Mouse (Mus musculus): ENCODE results near the gene Srf. TPM values are rescaled to one million over a fixed set of nuclear protein-coding genes. Genes with fewer than 3 reads are reported as not detected.
A peak's percentile ranks its signal among the peaks of the same experiment; 100 is the strongest.
"Not testable (repeated sequence)": the region's sequence is repeated elsewhere in the genome, so short reads cannot be mapped to it uniquely, and the experiment has no call there.

Gene Srf
- polyA plus RNA-seq, 1 experiment from 2014 or later: 15.1 TPM

DNA sequence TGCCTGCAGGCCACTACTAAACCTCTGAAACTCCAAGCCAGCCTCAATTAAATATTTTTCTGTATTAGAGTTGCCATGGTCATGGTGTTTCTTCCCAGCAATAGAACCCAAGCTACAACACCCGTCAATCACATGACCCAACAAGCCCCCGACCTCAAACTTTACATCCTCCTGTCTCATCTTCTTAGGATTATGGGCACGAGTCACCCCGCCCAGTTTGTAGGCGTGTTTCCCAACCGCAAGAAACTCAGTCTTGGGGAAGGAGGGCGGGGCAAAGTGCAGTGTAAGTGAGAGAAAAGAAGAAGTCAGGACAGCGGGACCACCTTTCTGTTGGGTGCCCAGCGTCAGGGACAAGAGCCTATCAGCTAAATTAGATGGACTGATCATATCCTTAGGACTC, 32.2 kb upstream of the Srf start:
- no peak for ATAC-seq (ENCODE audit: insufficient read depth)
- TF ChIP-seq CTCF (IDR thresholded peaks at IDR 0.05; ENCODE audit: low read depth): no peak
- no peak overlapping the region for H3K27ac ChIP-seq (ENCODE audit: low read depth)
- H3K36me3 ChIP-seq (ENCODE audit: insufficient read depth): peaks cover 68% of the 10 kb centered on the region
- no peaks in the 10 kb centered on the region for H3K9me3 ChIP-seq (ENCODE audit: low read depth, low read length)
- no peaks in the 10 kb centered on the region for H3K4me1 ChIP-seq (ENCODE audit: insufficient read depth)
- H3K9ac ChIP-seq: no peak overlapping the region
- H3K4me3 ChIP-seq (ENCODE audit: low read depth, low read length): no peak overlapping the region
- no peak for DNase-seq
- H3K27me3 ChIP-seq (ENCODE audit: insufficient read depth, low read length): no peaks in the 10 kb centered on the region
- WGBS: 88% methylated on average over 9 of the region's 9 CpGs
- no peak overlapping the region for H3K4me2 ChIP-seq

DNA sequence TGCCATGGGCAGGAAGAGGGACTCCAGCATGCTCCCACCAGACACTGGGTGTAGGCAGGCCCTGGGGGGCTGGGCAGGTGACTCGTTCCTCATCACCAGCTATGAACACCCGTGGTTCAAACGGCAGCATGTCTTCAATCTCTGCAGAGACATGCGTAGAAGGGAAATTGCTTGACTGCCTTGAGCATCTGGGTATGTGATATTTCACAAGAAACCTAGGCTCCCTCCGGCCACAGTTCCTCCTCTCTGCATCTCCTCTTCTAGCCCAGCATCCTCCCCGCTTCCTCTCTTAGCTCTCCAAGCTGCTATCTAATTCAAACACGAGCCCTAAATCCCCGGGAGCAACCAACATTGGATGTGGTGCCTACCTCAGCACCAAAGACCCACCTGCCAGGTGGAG, 30.4 kb upstream of the Srf start:
- Histone ChIP-seq H3K4me2 (no peak overlapping the region), H3K27ac (ENCODE audit: low read depth) (no peak overlapping the region), H3K36me3 (ENCODE audit: insufficient read depth) (peaks cover 81% of the 10 kb centered on the region), H3K4me1 (ENCODE audit: insufficient read depth) (no peaks in the 10 kb centered on the region), H3K9ac (no peak overlapping the region), H3K4me3 (ENCODE audit: low read depth, low read length) (no peak overlapping the region), H3K9me3 (ENCODE audit: low read depth, low read length) (no peaks in the 10 kb centered on the region), H3K27me3 (ENCODE audit: insufficient read depth, low read length) (no peaks in the 10 kb centered on the region)
- TF ChIP-seq CTCF (IDR thresholded peaks at IDR 0.05; ENCODE audit: low read depth): no peak
- no peak for ATAC-seq (ENCODE audit: insufficient read depth)
- DNase-seq: no peak
- 88% methylated on average over 8 of the region's 8 CpGs for WGBS

DNA sequence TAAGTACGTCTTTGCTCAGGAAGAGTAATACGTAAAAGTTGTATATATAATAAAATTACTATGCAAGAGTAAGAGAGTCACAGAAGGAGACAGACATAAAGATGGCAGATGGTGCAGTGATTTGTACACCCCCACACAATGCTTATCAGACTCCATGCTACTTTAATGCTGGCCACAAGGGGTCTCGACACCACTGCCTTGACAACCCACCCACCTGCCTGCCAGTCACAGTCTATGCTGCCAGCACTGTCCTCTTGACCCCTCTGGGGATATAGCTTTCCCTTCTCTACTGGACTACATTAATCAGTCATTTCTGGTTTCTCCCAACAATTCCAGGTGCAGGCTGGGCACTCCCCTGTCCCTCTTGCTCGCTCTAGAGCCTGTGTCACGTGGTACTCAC, 22.7 kb upstream of the Srf start:
- Histone ChIP-seq H3K4me3 (ENCODE audit: low read depth, low read length) (no peak overlapping the region), H3K27ac (ENCODE audit: low read depth) (no peak overlapping the region), H3K4me2 (no peak overlapping the region), H3K9ac (no peak overlapping the region), H3K9me3 (ENCODE audit: low read depth, low read length) (no peaks in the 10 kb centered on the region), H3K27me3 (ENCODE audit: insufficient read depth, low read length) (no peaks in the 10 kb centered on the region), H3K36me3 (ENCODE audit: insufficient read depth) (peaks cover 84% of the 10 kb centered on the region), H3K4me1 (ENCODE audit: insufficient read depth) (no peaks in the 10 kb centered on the region)
- WGBS: 60% methylated on average over 5 of the region's 5 CpGs
- ATAC-seq (ENCODE audit: insufficient read depth) (0 out of 2 replicates have a peak, but pooled peaks have one; percentile 36), DNase-seq (peak; percentile 34)
- peak; percentile 57 for TF ChIP-seq CTCF (IDR thresholded peaks at IDR 0.05; ENCODE audit: low read depth)

DNA sequence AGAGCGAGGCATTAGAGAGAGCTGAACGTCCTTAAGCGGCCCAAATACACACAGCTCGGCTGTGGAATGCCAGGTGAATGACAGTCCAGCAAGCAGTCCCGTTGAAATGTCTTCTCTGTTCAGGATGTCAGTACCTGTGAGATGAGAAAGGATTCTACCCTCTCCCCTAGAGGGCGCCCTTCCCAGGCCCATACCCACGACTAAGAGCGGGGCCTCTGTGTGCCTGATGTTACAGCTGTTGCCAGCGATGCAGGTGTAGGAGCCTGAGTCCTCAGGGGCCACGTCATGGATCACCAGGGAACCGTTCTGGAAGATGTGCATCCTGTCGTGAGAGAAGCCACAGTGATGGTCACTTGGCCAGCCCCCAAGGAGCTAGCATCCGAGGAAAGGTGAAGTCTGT, 20.1 kb upstream of the Srf start:
- WGBS: 80% methylated on average over 13 of the region's 13 CpGs
- Histone ChIP-seq H3K36me3 (ENCODE audit: insufficient read depth) (peaks cover 93% of the 10 kb centered on the region), H3K4me1 (ENCODE audit: insufficient read depth) (no peaks in the 10 kb centered on the region), H3K4me3 (ENCODE audit: low read depth, low read length) (no peak overlapping the region), H3K9ac (no peak overlapping the region), H3K9me3 (ENCODE audit: low read depth, low read length) (no peaks in the 10 kb centered on the region), H3K27me3 (ENCODE audit: insufficient read depth, low read length) (no peaks in the 10 kb centered on the region), H3K27ac (ENCODE audit: low read depth) (no peak overlapping the region), H3K4me2 (no peak overlapping the region)
- ATAC-seq (ENCODE audit: insufficient read depth) (no peak), DNase-seq (peak; percentile 27)
- TF ChIP-seq CTCF (IDR thresholded peaks at IDR 0.05; ENCODE audit: low read depth): peak; percentile 57

DNA sequence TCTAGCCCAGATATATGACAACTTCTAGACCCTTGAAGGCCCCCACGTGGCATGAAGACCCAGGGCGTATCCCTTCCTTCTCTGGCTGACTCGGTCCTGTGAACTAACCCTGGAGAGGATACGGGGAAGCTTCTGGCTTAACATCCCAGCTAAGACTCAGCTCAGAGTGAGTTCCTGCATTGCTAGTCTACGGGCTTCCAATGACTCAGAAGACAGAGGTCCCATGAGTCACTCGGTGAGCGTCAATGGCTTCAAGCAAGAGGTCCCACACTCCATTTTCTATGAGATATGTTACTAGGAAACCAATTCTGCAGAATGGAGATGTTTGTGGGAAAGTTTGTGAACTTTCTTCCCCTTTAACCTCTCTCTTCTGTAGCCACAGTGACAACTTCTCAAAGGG, 18.6 kb upstream of the Srf start:
- no peak overlapping the region for H3K9ac ChIP-seq
- no peak overlapping the region for H3K4me3 ChIP-seq (ENCODE audit: low read depth, low read length)
- no peaks in the 10 kb centered on the region for H3K9me3 ChIP-seq (ENCODE audit: low read depth, low read length)
- peaks cover 93% of the 10 kb centered on the region for H3K36me3 ChIP-seq (ENCODE audit: insufficient read depth)
- WGBS: 84% methylated on average over 7 of the region's 7 CpGs
- DNase-seq (no peak), ATAC-seq (ENCODE audit: insufficient read depth) (no peak)
- no peaks in the 10 kb centered on the region for H3K27me3 ChIP-seq (ENCODE audit: insufficient read depth, low read length)
- H3K4me1 ChIP-seq (ENCODE audit: insufficient read depth): no peaks in the 10 kb centered on the region
- H3K4me2 ChIP-seq: no peak overlapping the region
- H3K27ac ChIP-seq (ENCODE audit: low read depth): no peak overlapping the region
- TF ChIP-seq CTCF (IDR thresholded peaks at IDR 0.05; ENCODE audit: low read depth): no peak

DNA sequence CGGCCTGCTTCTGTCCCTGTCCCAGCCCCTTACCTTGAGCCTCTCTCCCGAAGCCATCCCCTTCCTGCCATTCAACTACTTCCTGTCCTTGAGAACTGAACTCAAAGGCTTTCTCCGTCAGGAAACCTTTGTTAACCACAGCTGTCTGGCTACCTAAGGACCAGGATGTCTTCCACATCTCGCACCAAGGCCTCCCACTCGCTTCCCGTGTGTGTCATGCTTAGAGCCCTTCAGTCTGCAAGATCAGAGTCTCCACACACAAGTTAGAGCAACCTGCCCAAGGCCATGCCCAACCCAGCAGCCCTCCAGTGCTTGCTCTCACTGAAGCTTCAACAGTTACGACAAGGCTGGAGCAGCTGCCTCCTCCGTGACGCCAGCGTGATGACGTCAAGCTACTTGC, 15.0 kb upstream of the Srf start:
- TF ChIP-seq CTCF (IDR thresholded peaks at IDR 0.05; ENCODE audit: low read depth): no peak
- peak; percentile 37 for DNase-seq
- H3K4me3 ChIP-seq (ENCODE audit: low read depth, low read length): no peak overlapping the region
- 74% methylated on average over 11 of the region's 11 CpGs for WGBS
- no peak overlapping the region for H3K4me2 ChIP-seq
- H3K27ac ChIP-seq (ENCODE audit: low read depth): peak overlapping the region; percentile 46; the same call in 1 of the 2 replicates
- no peak overlapping the region for H3K9ac ChIP-seq
- H3K9me3 ChIP-seq (ENCODE audit: low read depth, low read length): no peaks in the 10 kb centered on the region
- no peaks in the 10 kb centered on the region for H3K27me3 ChIP-seq (ENCODE audit: insufficient read depth, low read length)
- peaks cover 96% of the 10 kb centered on the region for H3K36me3 ChIP-seq (ENCODE audit: insufficient read depth)
- H3K4me1 ChIP-seq (ENCODE audit: insufficient read depth): no peaks in the 10 kb centered on the region
- peak; percentile 62; the same call in 1 of the 2 replicates for ATAC-seq (ENCODE audit: insufficient read depth)

DNA sequence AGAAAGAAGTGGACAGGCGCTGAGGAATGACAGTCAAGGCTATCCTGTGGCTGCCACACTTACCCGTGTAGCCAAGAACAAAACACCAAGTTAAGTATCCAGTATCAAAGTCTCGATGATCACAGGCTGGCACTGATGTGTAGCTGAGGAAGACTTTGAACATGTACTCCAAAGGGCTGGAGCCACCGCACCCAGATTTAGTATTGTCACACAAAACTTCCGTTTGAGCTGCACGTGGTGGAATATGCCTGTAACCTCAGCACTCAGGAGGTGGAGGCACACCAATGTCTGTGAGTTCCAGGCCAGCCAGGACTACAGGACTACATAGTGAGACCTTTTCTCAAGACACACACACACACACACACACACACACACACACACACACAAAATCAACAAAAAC, 3.2 kb upstream of the Srf start:
- H3K27me3 ChIP-seq (ENCODE audit: insufficient read depth, low read length): no peaks in the 10 kb centered on the region
- no peak for TF ChIP-seq CTCF (IDR thresholded peaks at IDR 0.05; ENCODE audit: low read depth)
- H3K4me1 ChIP-seq (ENCODE audit: insufficient read depth): peaks cover 12% of the 10 kb centered on the region
- no peak overlapping the region for H3K4me2 ChIP-seq
- no peak overlapping the region for H3K9ac ChIP-seq
- H3K27ac ChIP-seq (ENCODE audit: low read depth): no peak overlapping the region
- H3K4me3 ChIP-seq (ENCODE audit: low read depth, low read length): no peak overlapping the region
- peaks cover 14% of the 10 kb centered on the region for H3K36me3 ChIP-seq (ENCODE audit: insufficient read depth)
- no peak for DNase-seq
- no peak for ATAC-seq (ENCODE audit: insufficient read depth)
- WGBS: 93% methylated on average over 6 of the region's 6 CpGs
- H3K9me3 ChIP-seq (ENCODE audit: low read depth, low read length): no peaks in the 10 kb centered on the region

DNA sequence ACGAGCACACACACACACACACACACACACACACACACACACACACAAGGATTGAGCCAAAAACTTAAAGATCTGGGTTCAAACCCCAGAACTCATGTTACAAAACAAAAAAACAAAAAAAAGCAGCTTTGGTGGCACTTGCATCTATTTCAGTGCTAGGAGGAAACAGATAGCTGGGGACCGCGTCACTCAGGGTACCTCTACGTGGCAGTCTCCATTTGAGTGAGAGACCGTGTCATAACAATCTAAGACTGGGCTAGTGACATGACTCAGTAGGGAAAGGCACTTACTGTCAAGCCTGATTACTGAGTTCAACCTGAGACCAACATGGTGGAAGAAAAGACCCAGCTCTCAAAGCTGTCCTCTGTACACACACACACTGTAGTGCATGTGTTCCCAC, 2.2 kb upstream of the Srf start:
- H3K27ac ChIP-seq (ENCODE audit: low read depth): peak overlapping the region; percentile 89
- no peaks in the 10 kb centered on the region for H3K27me3 ChIP-seq (ENCODE audit: insufficient read depth, low read length)
- peaks cover 20% of the 10 kb centered on the region for H3K4me1 ChIP-seq (ENCODE audit: insufficient read depth)
- H3K4me3 ChIP-seq (ENCODE audit: low read depth, low read length): no peak overlapping the region
- TF ChIP-seq CTCF (IDR thresholded peaks at IDR 0.05; ENCODE audit: low read depth): no peak
- ATAC-seq (ENCODE audit: insufficient read depth) (no peak), DNase-seq (no peak)
- WGBS: 74% methylated on average over 5 of the region's 5 CpGs
- no peak overlapping the region for H3K4me2 ChIP-seq
- H3K9me3 ChIP-seq (ENCODE audit: low read depth, low read length): no peaks in the 10 kb centered on the region
- no peak overlapping the region for H3K9ac ChIP-seq
- peaks cover 6% of the 10 kb centered on the region; the same call in 1 of the 2 replicates for H3K36me3 ChIP-seq (ENCODE audit: insufficient read depth)

DNA sequence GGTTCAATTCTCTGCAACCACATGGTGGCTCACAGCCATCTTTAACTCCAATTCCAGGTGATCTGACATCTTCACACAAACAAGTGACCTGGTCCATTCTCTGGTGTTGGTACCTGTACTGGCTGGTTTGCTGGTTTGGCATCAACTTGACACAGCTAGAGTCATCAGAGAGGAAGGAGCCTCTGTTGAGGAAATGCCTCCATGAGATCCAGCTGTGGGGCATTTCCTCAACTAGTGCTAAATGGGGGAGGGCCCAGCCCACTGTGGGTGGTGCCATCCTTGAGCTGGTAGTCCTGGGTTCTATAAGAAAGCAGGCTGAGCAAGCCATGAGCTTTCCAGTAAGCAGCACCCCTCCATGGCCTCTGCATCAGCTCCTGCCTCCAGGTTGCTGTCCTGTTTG, 1.3 kb upstream of the Srf start:
- not testable (repeated sequence) for H3K36me3 ChIP-seq (ENCODE audit: insufficient read depth); H3K4me3 ChIP-seq (ENCODE audit: low read depth, low read length); ATAC-seq (ENCODE audit: insufficient read depth); H3K9ac ChIP-seq; DNase-seq; H3K9me3 ChIP-seq (ENCODE audit: low read depth, low read length); H3K27me3 ChIP-seq (ENCODE audit: insufficient read depth, low read length)
- peak overlapping the region; percentile 89 for H3K27ac ChIP-seq (ENCODE audit: low read depth)
- H3K4me1 ChIP-seq (ENCODE audit: insufficient read depth): peaks cover 20% of the 10 kb centered on the region
- peak overlapping the region; percentile 84 for H3K4me2 ChIP-seq
